Mouse (Mus musculus) CH12F3 (cell line): ENCODE data around the gene Dimt1.
"Not testable (repeated sequence)": the region's sequence is repeated elsewhere in the genome, so short reads cannot be mapped to it uniquely, and the experiment has no call there.

Source experiments
- in situ Hi-C: fragments of 300-500 bp; cut with MboI; formaldehyde crosslinking; loops from 2 replicates; pipeline ENCODE4 v1.14.3; 2020; ENCODE audit warnings: low sequenced_read_pairs

Gene Dimt1

GRCm38 (mm10) chr13:106946594-106947540 lies at the start of gene Dimt1:
Gene Dimt1, plus strand, starts transcription at chr13:106947127.
- in situ Hi-C loops = no loop called here

DNA sequence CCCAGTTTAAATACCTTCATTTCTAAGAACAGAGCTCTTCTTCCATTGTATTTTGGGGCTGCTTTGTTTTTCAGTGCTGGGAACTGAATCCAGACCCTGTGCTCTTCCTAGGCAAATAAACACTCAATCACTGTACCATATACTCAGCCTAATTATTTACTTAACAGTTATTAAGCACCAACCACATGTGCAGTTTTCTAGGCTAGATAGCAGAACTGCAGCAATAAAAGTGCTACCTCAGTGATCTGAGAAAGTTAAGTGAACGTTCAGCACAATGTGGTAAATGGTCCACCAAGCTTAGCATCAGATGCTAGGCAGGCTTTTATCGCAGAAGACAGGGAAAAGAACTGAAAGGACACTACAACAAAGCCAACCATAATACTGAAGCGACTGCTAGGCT lies 42.3 kb upstream of the Dimt1 start:
- in situ Hi-C loops = no loop called here

GRCm38 (mm10) chr13:106905154-106905553 lies 41.8 kb upstream of the Dimt1 start:
- in situ Hi-C loops = not testable (repeated sequence)

DNA sequence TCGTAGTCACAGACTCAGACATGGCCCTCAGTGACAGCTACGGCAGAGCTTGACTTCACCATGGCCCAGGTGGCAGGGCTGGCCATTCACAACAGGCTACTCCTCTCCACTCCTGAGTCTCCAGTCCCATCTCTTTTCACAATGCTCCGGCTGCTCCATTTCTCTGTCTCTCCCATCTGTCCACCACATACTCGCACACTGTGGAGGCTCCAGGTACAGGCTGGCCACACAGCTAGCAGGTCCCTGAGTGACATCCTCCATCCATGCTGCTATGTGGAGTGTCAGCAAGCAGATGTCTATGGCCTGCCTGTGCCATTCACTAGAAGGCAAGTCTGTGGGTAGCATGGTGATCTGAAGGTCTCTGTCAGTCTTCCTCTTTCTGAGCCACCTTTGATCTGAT lies 39.7 kb upstream of the Dimt1 start:
- in situ Hi-C loops = no loop called here

GRCm38 (mm10) chr13:106910096-106910495 lies 36.8 kb upstream of the Dimt1 start:
- in situ Hi-C loops = no loop called here

- in situ Hi-C loops = no loop called here
Observed at GRCm38 (mm10) chr13:106913125-106913736, 33.7 kb upstream of the Dimt1 start.

DNA sequence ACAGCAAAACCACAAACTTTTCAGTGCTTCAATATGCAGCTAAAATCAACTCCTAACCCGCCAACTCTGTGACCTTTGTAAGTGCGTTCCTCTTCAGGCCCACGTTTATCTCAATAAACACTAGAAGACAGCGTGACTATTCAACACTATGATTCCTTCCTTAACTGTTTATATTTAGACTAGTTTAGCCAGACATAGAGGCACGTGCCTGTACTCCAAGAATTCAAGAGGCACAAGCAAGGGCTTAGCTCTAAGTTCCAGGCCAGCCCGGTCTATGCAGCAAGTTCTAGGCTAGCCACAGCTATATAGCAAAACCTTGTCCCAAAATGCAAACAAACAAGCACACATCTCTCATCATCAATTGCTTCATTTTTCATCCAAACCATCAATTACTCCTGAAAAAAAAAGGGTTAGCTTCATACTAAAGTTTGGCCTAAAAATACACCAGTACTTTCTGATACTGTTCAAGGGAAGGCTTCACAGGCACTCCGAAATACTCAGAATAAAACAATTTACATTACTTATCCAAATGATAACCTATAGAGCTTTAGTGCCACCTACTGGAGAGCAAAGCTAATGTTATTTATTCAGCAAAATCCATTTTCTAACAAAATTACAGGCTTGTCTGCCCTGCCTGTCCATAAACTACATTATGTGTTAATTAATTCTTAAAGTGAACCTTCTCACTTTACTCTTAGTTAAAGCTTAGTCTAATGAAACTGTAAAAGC lies 28.4 kb upstream of the Dimt1 start:
- in situ Hi-C loops = no loop called here

GRCm38 (mm10) chr13:106925921-106926320 lies 21.0 kb upstream of the Dimt1 start:
- in situ Hi-C loops = not testable (repeated sequence)

DNA sequence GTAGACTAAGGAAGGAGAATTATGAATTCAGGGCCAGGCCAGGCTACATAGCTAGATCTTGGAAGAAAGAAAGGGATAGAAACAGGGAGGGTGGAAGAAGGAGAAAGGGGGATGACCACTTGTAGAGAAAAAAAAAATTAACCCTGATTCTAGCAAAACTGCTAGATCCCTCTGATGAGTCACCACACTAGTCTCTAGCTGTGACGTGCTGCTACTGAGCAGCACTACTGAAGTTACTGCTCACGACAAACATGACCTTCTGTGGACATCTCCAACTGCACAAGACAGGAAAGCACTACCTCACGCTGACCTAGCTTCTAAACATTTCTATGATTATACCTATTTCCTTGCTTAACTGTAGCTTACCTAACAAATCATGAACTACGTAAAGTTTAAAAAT lies 18.6 kb upstream of the Dimt1 start:
- in situ Hi-C loops = no loop called here

GRCm38 (mm10) chr13:106929201-106929600 lies 17.7 kb upstream of the Dimt1 start:
- in situ Hi-C loops = no loop called here

GRCm38 (mm10) chr13:106935871-106936255 lies 11.1 kb upstream of the Dimt1 start:
- in situ Hi-C loops = no loop called here

DNA sequence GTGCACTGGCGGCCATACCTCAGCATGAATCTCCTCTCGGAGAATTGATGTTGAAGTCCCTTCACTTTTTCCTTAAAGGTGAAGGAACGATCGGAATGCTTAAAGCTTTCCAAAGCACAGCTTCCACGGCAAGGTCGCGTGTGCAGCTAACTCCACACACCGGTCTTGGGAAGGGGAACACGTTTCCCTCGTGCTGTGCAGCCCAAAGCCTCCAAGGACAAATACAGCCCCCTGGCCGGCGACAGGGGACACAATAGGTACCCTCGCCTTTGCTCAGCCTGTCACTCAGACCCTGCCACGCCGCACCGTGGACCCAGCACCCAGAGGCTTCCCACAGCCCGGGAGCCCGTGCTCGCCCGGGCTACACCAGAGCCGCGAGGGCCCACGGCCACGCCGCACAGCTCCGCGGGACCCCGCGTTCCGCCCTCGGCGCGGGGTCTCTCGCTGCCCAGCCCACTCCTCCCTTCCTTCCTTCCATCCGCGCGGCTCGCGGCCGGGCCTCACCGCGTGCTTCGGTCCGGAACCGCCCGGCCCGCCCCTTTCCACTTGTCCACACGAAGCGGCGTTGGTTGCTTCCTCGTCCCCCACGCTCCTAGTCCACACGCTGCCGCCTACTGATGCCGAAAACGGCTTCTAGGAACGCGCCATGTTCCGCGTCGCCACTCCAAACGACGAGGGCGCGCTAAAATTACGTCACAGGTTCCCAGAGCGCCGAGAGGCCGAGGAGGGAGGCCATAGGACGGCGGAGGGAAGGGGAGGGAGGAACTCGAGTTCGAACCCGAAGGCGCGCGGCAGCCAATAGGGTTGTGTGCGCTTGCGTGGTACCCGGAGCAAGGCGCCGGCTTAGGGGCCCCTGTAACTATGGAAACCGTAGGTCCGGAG lies 10.4 kb upstream of the Dimt1 start, which contains the start of gene Ipo11:
Gene Ipo11, minus strand, starts transcription at position 703 of the 882 bp plus-strand sequence.
- in situ Hi-C loops = no loop called here

- in situ Hi-C loops = no loop called here
Observed at GRCm38 (mm10) chr13:106937138-106937472, 9.8 kb upstream of the Dimt1 start.

- in situ Hi-C loops = no loop called here
Observed at GRCm38 (mm10) chr13:106941211-106941976, 5.5 kb upstream of the Dimt1 start.

DNA sequence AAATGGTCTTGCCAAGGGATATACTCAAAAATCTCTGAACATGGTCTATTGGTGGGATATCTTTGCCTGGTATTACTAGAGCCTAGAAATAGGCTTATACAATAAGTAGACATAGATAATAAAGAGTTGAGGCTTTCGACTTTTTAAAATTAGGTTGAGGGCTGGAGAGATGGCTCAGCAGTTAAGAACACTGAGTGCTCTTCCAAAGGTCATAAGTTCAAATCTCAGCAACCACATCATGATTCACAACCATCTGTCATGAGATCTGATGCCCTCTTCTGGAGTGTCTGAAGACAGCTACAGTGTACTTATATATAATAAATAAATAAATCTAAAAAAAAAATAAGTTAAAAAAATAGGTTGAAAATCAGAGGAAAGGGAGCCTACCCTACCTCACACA lies 4.2 kb upstream of the Dimt1 start:
- in situ Hi-C loops = no loop called here

DNA sequence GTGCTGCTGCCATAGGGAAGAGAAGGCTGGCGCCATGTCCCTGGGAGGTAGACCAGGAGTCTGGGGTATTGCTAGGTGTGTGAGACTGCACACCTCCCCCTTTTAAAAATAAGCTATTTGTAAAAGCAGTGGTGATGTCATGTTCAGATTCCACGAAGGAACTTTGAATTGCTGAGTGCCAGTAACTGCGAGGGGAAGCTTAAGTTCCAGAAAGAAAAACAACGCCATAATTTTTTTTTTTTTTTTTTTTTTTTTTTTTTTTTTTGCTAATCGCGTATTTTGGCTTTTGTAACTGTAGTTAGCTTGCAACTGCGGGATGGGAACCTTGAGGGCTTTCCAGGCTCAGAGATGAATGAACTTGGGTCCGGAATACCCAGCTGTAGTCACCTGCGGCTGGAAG lies 1.4 kb upstream of the Dimt1 start:
- in situ Hi-C loops = no loop called here

DNA sequence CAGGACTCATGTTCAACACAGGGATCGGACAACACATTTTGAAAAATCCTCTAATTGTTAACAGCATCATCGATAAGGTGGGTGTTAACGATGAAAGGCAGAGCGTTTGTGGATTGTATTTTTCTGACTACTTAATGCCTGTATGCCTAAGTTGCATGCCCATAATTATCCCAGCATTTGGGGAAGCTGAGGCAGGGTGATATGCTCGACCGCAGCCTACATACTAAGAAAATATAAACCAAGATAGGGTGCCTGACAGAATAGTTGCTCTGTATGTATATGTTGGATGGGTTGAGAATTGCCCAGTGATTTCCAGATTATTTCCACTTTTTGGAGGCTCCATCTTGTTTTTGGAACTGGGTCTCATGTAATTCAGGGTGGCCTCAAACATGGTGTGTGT lies 656 bp downstream of the Dimt1 start:
- in situ Hi-C loops = no loop called here

DNA sequence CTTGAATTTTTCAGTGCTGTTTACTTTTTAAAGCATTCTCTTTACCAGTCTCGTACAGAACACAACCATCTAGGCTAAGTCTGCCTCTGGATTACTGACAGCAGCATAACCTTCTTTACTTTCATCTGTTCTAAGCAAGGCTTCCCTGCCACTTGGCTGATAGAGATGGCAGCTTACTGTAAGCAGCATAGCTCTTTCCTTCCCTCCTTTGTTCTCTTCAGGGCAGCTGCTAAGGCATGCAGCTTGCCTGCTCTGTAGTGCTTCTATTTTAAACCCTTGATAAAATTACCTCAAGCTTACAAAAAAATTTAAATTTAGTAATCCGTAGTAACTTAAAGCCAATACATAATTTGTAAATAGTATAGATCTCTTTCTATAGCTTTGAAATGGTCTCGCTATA lies 8.0 kb downstream of the Dimt1 start:
- in situ Hi-C loops = no loop called here

DNA sequence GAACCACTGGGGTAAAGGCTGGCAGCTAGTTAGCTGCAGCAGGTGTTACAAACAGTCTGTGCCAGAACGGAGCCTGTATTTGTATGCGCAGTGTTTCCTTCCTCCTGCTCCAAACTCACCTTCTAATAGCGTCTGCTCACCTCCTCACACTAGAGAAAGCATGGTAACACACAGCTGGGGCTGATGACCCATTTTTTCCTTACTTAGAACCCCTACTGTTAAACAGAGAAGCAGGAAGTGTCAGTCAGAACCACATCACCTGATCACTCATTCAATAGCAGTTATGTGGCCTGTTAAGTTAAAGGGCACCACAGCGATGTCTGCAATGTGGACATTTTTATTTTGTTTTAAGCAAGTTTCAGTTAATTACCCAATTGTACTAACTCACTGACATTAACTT lies 10.6 kb downstream of the Dimt1 start:
- in situ Hi-C loops = no loop called here

- in situ Hi-C loops = no loop called here
Observed at GRCm38 (mm10) chr13:106958286-106958685, 11.4 kb downstream of the Dimt1 start.
